Mouse (Mus musculus) left cerebral cortex, adult 9 months (tissue): ENCODE results near the gene Zfp969.
"Not testable (repeated sequence)": the region's sequence is repeated elsewhere in the genome, so short reads cannot be mapped to it uniquely, and the experiment has no call there.

Experiments
- DNase-seq, 2 experiments: peaks; one replicate each; pipeline ENCODE4 v3.0.0; 2022; ENCODE audit warnings: low spot score in 2 of 2

The Zfp969 gene

GRCm38 (mm10) chr2:175703546-175703945 is at the start of gene Zfp969:
TSS of gene Zfp969 (minus strand) at chr2:175703646.
- DNase-seq = not testable (repeated sequence)

DNA sequence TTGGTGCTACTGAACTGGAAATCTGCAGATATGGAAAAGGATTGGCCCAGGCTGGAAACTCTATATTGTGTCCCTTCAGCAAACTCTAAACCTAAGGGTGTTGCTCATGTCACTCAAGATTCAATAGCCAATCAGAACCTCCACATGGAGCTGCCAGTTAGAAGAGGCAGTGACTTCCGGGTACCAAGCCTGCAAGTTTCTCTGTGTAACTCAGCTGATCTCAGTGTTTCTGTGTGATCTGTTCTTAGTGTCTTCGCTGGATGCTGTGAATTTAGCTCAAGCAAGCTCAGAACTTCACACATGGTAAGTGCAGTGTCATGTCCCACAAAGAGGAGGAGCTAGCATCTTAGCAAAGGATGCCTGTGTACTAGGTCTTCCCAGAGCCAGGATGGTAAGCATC is 37.8 kb upstream of the Zfp969 start, which contains the start of gene Gm2007:
Gm2007 (plus strand) TSS at position 301 of the 400 bp plus-strand sequence.
- not testable (repeated sequence) for DNase-seq

DNA sequence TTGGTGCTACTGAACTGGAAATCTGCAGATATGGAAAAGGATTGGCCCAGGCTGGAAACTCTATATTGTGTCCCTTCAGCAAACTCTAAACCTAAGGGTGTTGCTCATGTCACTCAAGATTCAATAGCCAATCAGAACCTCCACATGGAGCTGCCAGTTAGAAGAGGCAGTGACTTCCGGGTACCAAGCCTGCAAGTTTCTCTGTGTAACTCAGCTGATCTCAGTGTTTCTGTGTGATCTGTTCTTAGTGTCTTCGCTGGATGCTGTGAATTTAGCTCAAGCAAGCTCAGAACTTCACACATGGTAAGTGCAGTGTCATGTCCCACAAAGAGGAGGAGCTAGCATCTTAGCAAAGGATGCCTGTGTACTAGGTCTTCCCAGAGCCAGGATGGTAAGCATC is 59.8 kb downstream of the Zfp969 start, which contains the start of gene Gm11007:
Gm11007 (plus strand) TSS at position 301 of the 400 bp plus-strand sequence.
- not testable (repeated sequence) for DNase-seq
